In genomic region chr2:72516720-72517089, GRCm38 (mm10) we compare ENCODE assay signal across 10 mouse cellular contexts. TPM values are rescaled to one million over a fixed set of nuclear protein-coding genes. Genes with fewer than 3 reads are reported as not detected.
DNase-seq lines count a peak whose midpoint lies in the region; ATAC-seq and TF ChIP-seq lines count a peak whose summit lies in the region.
"Had no signal": no experiment of that assay in that cellular context is flagged by ENCODE, and none has a peak within 500 bp of the region (broad histone marks: within the 10 kb centered on the region; RNA-seq: fewer than 3 reads in every experiment).

No protein-coding gene starts in this region.

- no peaks in the 10 kb centered on the region for H3K9me3 ChIP-seq in intestine, embryonic 14.5 days (ENCODE audit: control insufficient read depth, low read length)
- no peaks in the 10 kb centered on the region for H3K9me3 ChIP-seq in intestine, embryonic 16.5 days (ENCODE audit: control insufficient read depth, low read length)
- no peaks in the 10 kb centered on the region for H3K9me3 ChIP-seq in E14TG2a.4 (ENCODE audit: low read length)
- H3K9me3 ChIP-seq in forebrain, embryonic 15.5 days = no peaks in the 10 kb centered on the region
- no peaks in the 10 kb centered on the region for H3K9me3 ChIP-seq in midbrain, embryonic 14.5 days (ENCODE audit: control insufficient read depth, low read length)

- H3K36me3 ChIP-seq in intestine, embryonic 14.5 days (ENCODE audit: control insufficient read depth, insufficient read depth, low read length) = no peaks in the 10 kb centered on the region
- H3K36me3 ChIP-seq in intestine, embryonic 16.5 days (ENCODE audit: control insufficient read depth, insufficient read depth, low read length) = no peaks in the 10 kb centered on the region
- no peaks in the 10 kb centered on the region for H3K36me3 ChIP-seq in E14TG2a.4 (ENCODE audit: insufficient read depth, low read length)
- H3K36me3 ChIP-seq in forebrain, embryonic 15.5 days = no peaks in the 10 kb centered on the region
- no peaks in the 10 kb centered on the region for H3K36me3 ChIP-seq in midbrain, embryonic 14.5 days (ENCODE audit: control insufficient read depth, insufficient read depth, low read length)

- H3K27ac ChIP-seq in intestine, embryonic 14.5 days (ENCODE audit: low read depth) = no peak overlapping the region
- H3K27ac ChIP-seq in intestine, embryonic 16.5 days (ENCODE audit: low read length) = no peak overlapping the region
- H3K27ac ChIP-seq in forebrain, embryonic 15.5 days (replicated peaks) = no peak overlapping the region
- no peak overlapping the region for H3K27ac ChIP-seq in midbrain, embryonic 14.5 days (replicated peaks; ENCODE audit: low read depth, low read length)
- H3K27ac ChIP-seq in gastrocnemius, adult 2 months = no peak overlapping the region

- 29% methylated on average over 8 of the region's 8 CpGs for WGBS in intestine, embryonic 14.5 days
- 32% methylated on average over 8 of the region's 8 CpGs for WGBS in intestine, embryonic 16.5 days
- WGBS in forebrain, embryonic 15.5 days = 26% methylated on average over 8 of the region's 8 CpGs
- 31% methylated on average over 8 of the region's 8 CpGs for WGBS in midbrain, embryonic 14.5 days

- 0 out of 2 replicates have a peak, but pooled peaks cover 9% of the 10 kb centered on the region for H3K27me3 ChIP-seq in intestine, embryonic 14.5 days (replicated peaks; ENCODE audit: control insufficient read depth, insufficient read depth, low read length)
- no peaks in the 10 kb centered on the region for H3K27me3 ChIP-seq in intestine, embryonic 16.5 days (replicated peaks; ENCODE audit: control insufficient read depth, insufficient read depth, low read length)
- peaks cover 29% of the 10 kb centered on the region for H3K27me3 ChIP-seq in E14TG2a.4 (ENCODE audit: insufficient read depth, low read length)
- H3K27me3 ChIP-seq in forebrain, embryonic 15.5 days = peaks cover 14% of the 10 kb centered on the region; the same call in 1 of the 2 replicates
- H3K27me3 ChIP-seq in midbrain, embryonic 14.5 days (ENCODE audit: control insufficient read depth, insufficient read depth, low read length) = peaks cover 50% of the 10 kb centered on the region

- intact Hi-C loops in gastrocnemius, adult 2 months (cut with DNase I) = loop anchor here (2.0 to 10.0 kb wide), 3 partner anchors 208 to 762 kb away; no protein-coding TSS in a partner anchor

- H3K4me3 ChIP-seq in intestine, embryonic 14.5 days (ENCODE audit: low read depth, low read length) = no peak overlapping the region
- H3K4me3 ChIP-seq in intestine, embryonic 16.5 days (ENCODE audit: low read length) = no peak overlapping the region
- H3K4me3 ChIP-seq in E14TG2a.4 (replicated peaks; ENCODE audit: low read length) = peak overlapping the region; percentile 52
- no peak overlapping the region for H3K4me3 ChIP-seq in forebrain, embryonic 15.5 days
- H3K4me3 ChIP-seq in midbrain, embryonic 14.5 days (replicated peaks; ENCODE audit: low read depth, low read length) = no peak overlapping the region
- no peak overlapping the region for H3K4me3 ChIP-seq in gastrocnemius, adult 2 months

- no peak for DNase-seq in intestine, embryonic 14.5 days (ENCODE audit: low spot score)
- no peak for DNase-seq in midbrain, embryonic 14.5 days
- no peak for DNase-seq in layer of hippocampus, adult 9-11 months
- DNase-seq in adipocyte (ENCODE audit: low spot score) = no peak
- no peak for DNase-seq in gastrocnemius, adult 2 months

- no peak for ATAC-seq in intestine, embryonic 14.5 days (replicated peaks; ENCODE audit: low FRiP score, low TSS enrichment, low read depth)
- no peak for ATAC-seq in intestine, embryonic 16.5 days
- ATAC-seq in forebrain, embryonic 15.5 days (replicated peaks) = peak; percentile 61
- no peak for ATAC-seq in midbrain, embryonic 14.5 days (ENCODE audit: low FRiP score, low TSS enrichment)
- ATAC-seq: inflammation-experienced regulatory T-cells, adult 6 months had no signal

- H3K9ac ChIP-seq in intestine, embryonic 14.5 days (ENCODE audit: low read length) = no peak overlapping the region
- H3K9ac ChIP-seq in intestine, embryonic 16.5 days (ENCODE audit: low read depth, low read length) = no peak overlapping the region
- no peak overlapping the region for H3K9ac ChIP-seq in forebrain, embryonic 15.5 days (replicated peaks)
- H3K9ac ChIP-seq in midbrain, embryonic 14.5 days (replicated peaks; ENCODE audit: low read length) = no peak overlapping the region

- H3K4me2 ChIP-seq in intestine, embryonic 14.5 days (ENCODE audit: low read length) = peak overlapping the region; percentile 24; the same call in 1 of the 2 replicates
- H3K4me2 ChIP-seq in intestine, embryonic 16.5 days (ENCODE audit: low read depth, low read length) = no peak overlapping the region
- H3K4me2 ChIP-seq in forebrain, embryonic 15.5 days (replicated peaks) = peak overlapping the region; percentile 21; the same call in 1 of the 2 replicates
- H3K4me2 ChIP-seq in midbrain, embryonic 14.5 days (ENCODE audit: low read length) = peak overlapping the region; percentile 34
- H3K4me2 ChIP-seq: heart, embryonic 11.5 days had no signal

- H3K4me1 ChIP-seq in intestine, embryonic 14.5 days (replicated peaks; ENCODE audit: control insufficient read depth, insufficient read depth, low read length) = peaks cover 7% of the 10 kb centered on the region; the same call in 1 of the 2 replicates
- H3K4me1 ChIP-seq in intestine, embryonic 16.5 days (ENCODE audit: control insufficient read depth, insufficient read depth, low read length) = peaks cover 5% of the 10 kb centered on the region; the same call in 1 of the 2 replicates
- peaks cover 42% of the 10 kb centered on the region for H3K4me1 ChIP-seq in E14TG2a.4 (replicated peaks; ENCODE audit: low read depth, low read length)
- H3K4me1 ChIP-seq in forebrain, embryonic 15.5 days = peaks cover 12% of the 10 kb centered on the region
- 0 out of 2 replicates have a peak, but pooled peaks cover 4% of the 10 kb centered on the region for H3K4me1 ChIP-seq in midbrain, embryonic 14.5 days (ENCODE audit: control insufficient read depth, insufficient read depth, low read length)

- TF ChIP-seq CTCF in E14TG2a.4 (conservative IDR thresholded peaks at IDR 0.05; ENCODE audit: low read length) = no peak
- TF ChIP-seq CTCF in gastrocnemius, adult 2 months (IDR thresholded peaks at IDR 0.05) = no peak

RNA-seq across cellular contexts. Expression of gene Cdca7, which starts 40.7 kb away (rescaled TPM):
- 162 and 181 TPM in 2 replicates for polyA plus RNA-seq in intestine, embryonic 14.5 days (2014; fragmentation: Nextera tagmentation; extraction: Ambion mirVana)
- 94.9 and 111 TPM in 2 replicates for polyA plus RNA-seq in intestine, embryonic 16.5 days (2015; fragmentation: Nextera tagmentation; extraction: Ambion mirVana)
- polyA plus RNA-seq in forebrain, embryonic 15.5 days (2015; fragmentation: Nextera tagmentation; extraction: Ambion mirVana) = 122 and 125 TPM in 2 replicates
- 11.9 and 26.7 TPM in 2 replicates for polyA plus RNA-seq in midbrain, embryonic 14.5 days (2014; fragmentation: Nextera tagmentation; extraction: Ambion mirVana)
- under 1 TPM; 0.36 to 0.99 TPM for total RNA-seq in gastrocnemius, adult 2 months (2021)
